Mouse (Mus musculus): ENCODE measurements around the gene Zfp292.

Gene Zfp292

DNA sequence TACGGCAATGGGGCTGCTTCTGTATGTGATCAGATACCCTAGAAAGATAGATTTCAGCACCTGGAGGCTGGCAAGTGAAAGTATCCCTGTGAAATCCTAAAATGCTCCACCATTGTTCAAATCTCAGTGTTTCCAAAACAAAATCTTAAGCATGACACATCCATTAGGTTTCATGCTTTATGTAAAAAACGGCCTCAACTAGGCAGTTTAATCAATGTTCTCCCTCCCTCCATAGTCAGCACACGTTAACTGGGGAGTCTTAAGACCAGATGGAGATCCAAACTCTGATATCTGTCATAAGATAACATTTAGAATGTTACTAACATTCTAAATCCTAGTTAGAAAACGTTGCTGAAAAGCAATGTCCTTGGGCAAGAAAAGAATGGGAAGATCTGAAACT is 909 bp downstream of the Zfp292 start:
- DNase-seq = no peak

DNA sequence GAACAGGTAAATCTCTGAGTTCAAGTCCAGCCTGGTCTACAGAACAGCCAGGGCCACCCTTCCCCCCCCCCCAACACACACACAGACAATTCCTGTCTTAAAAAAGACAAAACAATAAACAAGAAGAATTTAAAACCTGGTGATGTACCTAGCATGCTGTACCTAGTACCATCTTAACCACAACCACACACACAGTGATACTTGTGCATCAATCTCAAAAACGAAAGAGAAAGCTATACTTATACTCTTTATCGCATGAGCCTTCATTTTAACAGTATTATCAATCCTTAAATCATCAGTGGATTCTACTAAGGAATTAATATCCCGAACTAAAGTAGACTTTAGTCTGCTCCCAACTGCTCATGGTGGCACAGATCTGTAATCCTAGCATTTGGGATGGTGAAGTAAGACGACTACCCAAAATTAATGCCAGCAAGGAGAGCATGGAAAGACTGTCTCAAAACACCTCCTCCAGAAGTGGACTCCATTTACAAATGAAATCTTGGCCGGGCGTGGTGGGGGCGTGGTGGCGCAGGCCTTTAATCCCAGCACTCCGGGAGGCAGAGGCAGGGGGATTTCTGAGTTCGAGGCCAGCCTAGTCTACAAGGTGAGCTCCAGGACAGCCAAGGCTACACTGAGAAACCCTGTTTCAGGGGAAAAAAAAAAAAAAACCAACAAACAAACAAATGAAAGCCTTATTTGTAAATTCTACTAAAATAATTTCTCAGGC is 1.7 kb downstream of the Zfp292 start:
- no peak for DNase-seq

DNA sequence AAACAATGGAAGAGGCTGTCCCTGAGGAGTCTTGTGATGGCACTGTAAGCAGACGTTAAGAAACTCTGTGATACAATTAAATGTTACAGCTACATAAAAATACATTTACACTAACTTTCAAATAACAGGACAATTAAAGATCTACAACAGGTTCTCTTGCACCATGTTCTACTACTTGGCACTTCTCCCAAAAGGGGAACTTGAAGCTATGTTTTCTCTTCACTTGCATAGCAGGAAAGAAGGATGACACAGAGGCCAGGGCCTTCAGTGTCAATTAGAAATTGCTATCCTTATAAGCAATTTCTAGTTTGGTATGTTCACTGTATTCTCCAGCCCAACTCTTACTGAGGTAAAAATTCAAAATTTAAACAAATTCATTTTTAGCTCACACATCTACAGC is 8.5 kb downstream of the Zfp292 start:
- DNase-seq = no peak

DNA sequence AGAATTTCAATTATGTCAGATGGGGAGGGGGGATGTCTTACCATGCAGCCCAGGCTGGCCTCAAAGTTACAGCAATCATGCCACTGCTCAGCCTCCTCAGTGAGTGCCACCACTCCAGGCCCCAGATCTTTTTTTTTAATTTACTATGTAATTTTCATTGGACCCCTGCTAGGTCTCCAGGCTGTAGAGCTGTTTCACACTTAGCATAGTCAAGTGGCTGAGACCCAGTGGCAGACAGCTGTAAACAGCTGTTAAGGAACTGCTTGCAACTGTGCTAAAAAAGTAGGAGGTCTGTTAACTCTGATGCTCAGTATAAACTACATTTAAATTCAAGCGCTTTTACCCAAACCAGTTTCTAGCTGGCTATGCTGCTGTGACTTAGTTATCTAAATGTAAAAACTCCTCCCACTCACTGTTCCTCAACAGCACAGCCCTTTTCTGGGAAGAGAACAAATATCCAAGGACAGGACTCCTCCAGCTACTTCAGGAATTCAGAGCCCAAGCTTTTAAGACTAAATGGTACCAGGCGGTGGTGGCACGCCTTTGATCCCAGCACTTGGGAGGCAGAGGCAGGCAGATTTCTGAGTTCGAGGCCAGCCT is 9.8 kb downstream of the Zfp292 start:
- no peak for DNase-seq

DNA sequence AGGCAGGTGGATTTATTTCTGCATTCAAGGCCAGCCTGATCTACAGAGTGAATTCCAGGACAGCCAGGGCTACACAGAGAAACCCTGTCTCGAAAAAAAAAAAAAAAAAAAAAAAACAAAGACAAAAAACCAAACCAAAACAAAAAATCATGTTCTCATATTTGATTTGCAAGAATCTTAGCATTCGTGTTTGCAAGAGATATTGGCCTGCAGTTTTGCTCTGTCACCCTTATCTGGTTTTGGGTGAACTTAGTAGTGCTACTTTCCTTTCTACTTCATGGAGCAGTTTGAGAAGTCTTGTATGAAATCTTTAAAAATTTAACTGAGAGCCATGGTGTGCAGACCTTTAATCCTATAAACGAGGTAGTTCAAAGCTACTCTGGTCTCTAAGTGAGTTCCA is 12.9 kb downstream of the Zfp292 start:
- no peak for DNase-seq

DNA sequence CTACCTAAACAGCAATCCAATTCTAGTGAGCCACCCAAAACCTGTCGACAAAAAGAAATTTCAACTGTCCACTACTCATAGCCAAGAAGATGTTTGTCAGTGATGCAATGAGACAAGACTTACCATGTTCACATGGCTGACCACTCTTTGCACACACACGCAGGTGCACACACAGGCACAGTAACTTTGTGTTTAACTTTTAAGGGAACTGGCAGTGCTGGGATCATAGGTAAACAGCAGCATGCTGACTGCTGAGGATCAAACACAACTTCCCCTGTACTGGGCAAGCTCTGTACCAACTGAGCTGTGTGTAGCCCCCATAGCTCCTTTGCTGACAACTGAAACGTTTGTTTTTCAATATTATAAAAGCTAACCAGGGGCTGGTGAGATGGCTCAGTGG is 21.3 kb downstream of the Zfp292 start:
- DNase-seq = no peak

DNA sequence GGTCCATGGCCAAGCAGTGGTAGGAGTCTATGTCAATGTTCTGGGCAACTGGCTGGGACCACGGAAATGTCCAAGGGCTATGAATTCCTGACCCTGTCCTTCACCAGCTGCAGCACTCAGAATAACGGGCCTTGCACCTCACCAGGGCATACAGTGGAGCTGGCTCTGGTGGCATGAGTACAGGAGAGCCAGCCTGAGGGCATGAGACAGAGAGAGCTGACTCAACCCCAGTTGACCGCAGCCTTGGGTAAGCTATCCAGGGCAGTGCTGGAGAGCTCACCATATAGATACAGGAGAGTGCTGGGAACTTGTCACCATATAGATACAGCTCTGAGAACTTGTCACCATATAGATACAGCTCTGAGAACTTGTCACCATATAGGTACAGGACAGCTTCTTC is 23.3 kb downstream of the Zfp292 start:
- DNase-seq = no peak

DNA sequence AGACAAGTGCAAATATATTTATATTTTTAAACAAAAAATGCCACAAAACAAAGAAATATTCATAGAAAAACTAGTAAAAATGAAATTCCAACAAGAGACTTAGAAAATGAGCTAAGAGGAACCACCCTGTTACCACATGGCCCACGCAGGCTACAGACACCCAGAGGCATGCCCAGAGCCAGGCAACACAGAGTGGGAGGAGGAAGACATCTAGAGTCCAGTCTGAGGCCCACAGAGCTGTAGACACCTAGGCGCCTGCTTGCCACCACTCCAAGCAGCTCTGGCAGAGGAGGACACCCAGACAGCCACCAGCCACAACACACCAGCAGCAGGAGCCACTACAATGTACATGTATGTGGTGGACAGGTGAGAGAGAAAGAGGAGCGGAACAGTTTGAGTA is 23.9 kb downstream of the Zfp292 start:
- DNase-seq = no peak

DNA sequence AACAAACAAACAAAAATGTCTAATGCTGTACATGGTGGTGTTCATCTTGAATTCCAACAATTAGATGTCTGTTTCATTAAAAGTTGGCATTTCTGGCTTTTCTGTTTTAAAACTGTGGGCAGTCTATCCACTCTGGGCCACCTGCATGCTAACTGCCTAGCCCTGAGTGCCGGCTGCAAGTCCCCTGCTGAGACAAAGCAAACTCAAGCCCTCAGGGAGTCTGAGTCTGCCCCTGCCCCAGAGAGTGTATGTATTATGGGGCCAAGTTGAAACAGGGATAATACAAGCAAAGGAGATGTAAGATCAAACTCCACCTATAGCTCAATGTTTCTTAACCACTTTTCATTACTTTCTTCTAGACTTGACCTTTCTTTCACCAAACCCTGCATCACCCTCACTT is 26.8 kb downstream of the Zfp292 start:
- DNase-seq = no peak

DNA sequence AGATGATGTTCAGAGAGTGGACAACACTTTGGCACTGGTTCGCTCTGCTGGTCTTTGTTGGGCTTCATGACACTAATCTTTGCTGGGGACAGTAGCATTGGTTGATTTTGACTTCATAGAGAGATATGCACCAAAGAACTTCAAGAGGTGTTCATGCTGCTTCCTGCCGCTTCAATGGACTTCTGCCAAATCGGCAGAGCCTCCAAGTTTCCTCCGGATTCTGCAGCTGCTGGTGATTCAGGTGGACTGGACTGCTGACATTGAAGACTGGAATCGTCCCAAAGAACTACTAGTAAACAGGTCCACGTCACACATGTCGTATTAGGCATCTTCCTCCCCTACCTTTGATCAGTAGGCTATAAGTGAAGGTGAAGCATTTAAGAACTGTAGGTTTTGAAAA is 30.7 kb downstream of the Zfp292 start:
- no peak for DNase-seq

DNA sequence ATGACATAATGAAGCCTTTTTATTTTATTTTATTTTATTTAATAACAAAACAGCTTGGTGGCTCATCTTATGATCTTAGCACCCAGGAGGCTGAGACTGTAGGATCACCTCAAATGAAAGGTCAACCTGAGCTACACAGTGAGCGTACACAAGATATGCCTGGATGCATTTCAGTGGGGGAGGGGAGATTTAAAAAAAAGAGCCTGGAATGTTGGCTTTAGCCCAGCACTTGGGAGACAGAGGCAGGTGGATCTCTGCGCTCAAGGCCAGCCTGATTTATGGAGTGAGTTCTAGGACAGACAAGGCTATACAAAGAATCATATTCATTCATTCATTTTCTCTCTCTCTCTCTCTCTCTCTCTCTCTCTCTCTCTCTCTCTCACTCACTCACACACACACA is 32.6 kb downstream of the Zfp292 start:
- no peak for DNase-seq

DNA sequence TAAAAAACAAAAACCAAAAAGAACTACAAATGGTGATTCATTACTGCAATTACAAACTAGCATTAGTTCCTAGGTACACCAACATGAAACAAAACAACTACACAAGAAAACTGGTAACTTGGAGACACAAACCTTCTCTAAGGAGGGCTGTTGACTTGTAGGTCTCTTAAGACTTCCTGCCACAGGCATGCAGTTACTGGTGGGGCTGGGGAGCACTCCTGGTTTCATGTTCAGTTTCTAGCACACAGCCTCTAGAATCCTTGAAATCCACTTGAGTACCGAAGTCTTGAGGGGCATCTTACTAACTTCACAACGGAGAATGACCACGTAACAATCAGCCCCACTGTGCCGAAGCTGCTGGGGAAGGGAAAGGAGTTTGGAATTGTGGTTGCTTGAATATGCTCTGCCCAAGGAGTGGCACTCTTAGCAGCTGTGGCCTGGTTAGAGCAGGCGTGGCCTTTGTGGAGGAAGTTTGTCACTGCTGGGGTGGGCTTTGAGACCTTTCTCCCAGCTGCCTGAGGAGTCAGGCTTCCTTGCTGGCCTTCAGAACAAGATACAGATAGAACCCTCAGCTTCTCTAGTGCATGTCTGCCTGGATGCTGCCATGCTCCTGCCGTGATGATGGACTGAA is 35.0 kb downstream of the Zfp292 start:
- DNase-seq = no peak

DNA sequence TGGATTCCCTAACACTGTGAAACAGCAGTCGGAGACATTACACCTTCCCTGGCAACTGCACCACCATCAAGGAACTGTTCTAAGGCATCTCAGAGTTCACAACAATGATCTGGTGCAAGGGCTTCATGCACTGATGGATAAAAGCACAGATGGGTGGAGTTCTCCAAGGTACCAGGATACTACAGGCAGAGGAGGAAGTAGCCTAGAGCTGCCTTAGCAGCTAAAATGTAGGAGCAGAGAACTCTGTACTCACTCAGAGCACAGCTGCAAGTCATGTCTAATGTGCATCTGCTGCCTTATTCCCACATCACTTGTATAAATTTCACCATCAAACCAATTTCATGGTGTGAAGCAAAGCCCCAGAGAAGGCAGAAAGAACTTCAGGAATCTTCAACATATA is 38.9 kb downstream of the Zfp292 start:
- DNase-seq = no peak

DNA sequence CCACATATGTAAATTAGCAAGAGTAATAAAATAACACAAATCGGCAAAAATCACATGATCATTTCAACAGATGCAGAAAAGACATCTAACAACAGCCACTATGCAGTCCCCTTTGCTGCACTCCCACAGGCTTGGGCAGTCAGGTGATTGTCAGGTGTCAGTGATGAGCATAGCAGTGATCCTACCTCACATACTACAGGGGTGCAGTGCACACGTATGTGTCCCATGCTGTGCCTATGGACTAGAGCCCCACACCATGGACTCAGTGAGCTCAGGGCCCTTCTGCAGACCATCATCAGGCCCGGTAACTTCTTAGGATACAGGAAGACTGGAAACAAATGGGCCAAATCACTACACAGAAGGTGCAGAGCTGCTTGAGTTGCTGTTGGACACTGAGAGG is 39.9 kb downstream of the Zfp292 start:
- DNase-seq = no peak

DNA sequence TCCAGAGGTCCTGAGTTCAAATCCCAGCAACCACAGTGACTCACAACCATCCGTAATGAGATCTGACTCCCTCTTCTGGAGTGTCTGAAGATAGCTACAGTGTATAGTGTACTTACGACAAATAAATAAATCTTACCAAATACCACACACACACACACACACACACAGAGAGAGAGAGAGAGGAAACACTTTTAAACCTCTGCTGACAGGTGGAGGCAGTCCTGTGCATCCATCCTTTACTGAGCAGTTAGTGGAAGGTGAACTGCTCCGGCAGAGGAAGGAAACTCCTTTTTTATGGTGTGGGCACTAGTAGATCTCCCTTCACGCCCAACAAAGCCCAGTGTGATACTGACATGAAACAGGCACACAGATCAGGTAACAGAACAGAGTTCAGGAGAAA is 51.3 kb downstream of the Zfp292 start:
- no peak for DNase-seq

DNA sequence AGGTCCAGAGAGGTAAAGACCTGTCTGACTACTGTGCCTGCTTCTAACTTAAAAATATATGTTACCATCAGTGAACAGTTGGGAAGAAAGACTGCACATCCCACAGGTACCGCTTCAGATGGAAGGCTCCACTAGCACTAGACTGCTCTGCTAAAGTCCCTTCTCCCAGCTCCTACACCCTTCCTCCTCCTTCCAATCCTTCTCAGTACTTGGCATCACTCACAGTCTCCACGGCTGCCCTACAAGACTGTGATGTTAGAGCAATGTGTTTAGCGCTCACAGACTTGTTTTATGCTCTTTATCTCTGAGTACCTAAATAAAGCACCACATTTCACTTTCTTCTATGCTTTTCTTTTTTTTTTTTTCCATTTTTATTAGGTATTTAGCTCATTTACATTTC is 53.3 kb downstream of the Zfp292 start:
- DNase-seq = no peak

DNA sequence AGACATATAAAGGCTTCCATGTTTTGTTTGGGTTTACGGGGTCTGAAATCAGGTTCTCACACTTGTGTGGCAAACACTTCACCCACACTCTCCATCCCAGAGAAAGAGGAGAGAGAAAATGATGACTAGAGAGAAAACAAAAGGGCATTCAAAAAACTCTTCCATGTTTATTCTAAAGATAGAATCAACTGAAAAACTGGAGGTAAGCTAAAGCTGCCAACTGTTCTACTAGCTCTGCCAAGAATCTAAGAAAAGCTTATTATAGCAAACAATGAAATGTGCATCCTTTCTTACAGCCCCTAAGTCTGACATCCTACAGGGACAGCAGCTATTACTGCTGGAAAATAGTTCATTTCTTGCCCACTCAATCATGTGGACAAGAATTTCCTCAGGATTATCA is 58.9 kb downstream of the Zfp292 start:
- no peak for DNase-seq

DNA sequence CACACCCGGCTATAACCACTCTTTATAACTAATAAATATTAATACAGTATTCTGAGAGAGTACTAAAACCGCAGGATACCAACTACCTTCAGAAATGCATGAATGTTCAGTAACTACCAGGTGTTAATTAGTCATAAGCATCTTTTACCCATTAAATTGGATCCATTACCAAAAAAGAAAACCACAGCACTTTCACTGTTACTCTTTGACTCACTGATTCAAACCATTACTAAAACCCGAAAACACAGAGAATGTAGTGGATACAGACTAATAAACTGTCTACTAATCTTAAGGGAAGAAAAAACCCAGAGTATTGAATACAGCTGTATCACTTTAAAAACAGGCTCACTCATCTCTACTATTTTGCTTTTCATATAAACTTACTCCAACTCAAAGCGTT is 62.9 kb downstream of the Zfp292 start:
- DNase-seq = no peak

DNA sequence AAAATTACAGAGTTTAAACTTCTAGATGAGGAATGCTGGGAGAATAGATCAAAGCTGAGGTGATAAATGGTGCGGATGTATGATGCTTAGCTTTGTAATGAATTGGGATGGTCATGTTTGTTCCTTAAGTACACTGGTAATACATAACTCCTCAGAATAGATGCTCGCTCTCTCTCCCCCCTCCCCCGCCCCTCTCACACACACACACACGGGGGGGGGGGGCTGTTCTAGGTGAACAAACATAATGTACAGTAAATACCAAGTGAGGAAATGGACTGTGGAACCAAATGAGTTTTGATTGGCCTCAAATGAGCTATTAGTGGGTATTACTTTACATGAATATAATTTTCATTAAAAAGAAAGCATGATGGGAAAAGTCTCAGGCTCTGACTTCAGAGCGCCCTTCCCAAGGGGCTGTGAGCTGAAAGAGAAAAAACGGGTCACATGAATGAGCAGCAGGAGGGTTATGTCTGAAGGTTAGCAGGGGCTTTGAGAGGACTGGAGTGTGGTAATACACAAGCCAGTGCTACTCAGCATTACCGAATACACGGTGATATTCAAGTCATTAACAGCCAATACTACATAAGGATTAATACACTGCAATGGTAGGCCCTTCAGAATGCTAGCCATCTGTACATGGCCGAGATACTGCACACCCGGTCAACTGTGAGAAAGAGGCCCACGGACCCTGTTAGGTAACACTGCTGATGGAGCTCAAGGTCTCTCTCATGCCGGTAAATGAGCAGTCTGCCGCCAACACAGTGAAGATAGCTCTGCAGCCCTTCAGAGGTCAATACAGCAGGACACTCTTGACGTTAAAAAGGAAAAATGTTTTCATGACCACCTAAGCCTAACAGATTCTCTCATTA is 81.4 kb downstream of the Zfp292 start:
- no peak for DNase-seq

DNA sequence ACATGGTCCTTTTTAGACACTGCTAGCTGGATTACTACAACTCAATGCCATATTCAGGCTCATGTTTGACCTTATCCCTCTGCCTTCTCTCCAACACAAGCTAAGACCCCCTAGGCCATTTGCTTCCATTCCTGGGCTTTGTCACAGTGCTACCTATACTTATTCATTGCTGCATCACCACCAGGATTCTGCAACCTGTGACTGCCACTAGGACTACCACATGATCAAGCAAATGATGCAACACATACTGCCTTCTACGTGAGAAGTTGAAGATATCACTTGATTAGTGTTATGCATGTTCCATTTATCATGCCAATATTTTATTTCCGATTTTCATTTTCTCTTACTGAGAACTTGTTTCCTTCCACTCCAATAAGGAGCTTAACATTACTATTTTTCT is 84.8 kb downstream of the Zfp292 start:
- DNase-seq = no peak

DNA sequence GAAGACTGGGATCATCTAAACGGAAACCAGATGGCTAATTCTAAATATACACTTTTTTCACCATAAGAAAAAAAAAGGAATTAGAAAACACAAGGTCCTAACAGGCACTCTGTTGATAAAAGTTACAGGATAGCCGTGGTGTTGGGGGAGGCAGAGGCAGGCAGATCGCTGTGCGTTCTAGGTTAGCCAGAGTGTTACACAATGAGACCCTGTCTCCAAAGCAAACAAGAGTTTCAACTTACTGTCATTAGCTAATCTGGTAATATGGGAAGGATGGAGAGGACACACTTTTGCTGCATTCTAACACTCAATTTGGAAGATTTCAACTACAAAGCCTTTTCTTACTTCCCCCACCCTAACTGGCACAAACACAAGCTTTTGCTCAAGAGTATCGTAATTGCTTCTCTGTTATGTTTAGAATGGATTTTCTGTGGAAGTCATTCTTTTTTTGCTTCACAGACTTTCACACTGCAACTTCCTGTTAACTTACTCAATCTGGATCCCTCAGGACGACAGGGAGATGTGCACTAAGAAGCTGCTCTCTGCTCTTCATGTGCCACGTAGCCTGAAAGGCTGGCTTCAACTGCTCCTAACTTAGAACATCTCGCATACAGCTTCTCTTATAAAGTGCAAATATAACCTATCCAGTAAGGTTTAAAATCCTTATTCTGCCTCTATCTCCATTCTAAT is 85.3 kb downstream of the Zfp292 start:
- no peak for DNase-seq

DNA sequence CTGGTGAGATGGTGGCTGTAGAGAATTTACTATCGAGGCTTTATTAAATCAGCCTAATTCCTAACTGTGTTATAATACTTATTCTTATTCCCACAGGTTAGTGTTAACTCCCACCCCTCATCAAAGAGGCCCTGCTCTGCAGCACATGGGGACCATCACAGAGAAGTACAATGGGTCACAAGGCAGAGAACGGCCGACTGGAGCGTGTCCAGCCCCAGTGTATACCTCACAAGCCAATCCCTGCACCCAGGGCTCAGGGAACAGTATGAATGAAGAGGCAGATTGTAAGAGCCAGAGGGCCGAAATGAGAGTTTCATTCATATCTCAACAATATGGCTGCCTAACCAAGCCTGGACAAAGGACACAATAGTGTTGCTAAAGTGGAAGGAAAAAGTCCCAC is 86.5 kb downstream of the Zfp292 start:
- DNase-seq = no peak

DNA sequence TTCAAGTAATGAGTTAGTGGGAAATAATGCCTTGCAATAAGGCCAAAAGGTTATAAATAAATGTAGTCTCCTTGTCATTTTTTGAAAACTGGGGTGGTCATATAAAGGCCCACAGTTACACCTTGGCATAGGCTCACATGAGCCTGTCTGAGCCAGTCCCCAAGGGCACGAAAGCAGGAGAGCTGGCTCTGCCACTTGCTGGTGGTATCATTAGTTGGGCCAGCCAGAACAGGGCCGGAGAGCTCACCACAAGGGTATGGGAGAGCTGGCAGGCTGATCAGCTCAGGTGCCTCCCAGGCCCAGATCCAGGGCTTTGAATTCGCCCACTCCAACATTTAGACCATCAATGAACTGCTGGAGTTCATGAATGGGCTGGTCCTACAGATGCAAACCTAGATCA is 96.3 kb downstream of the Zfp292 start:
- no peak for DNase-seq
